Mouse (Mus musculus) C2C12 (cell line): Measurements from ENCODE around the gene Sppl2c.

Source experiments
- CTCF ChIP-seq: IDR thresholded peaks from one replicate; pipeline ENCODE4 v1.5.1; 2011; ENCODE audit not compliant: control insufficient read depth, insufficient read depth, insufficient read length
- MYOG ChIP-seq: IDR thresholded peaks from one replicate; pipeline ENCODE4 v1.6.1; 2011; ENCODE audit not compliant: control insufficient read depth, insufficient read length; ENCODE audit errors: extremely low read depth

DNA sequence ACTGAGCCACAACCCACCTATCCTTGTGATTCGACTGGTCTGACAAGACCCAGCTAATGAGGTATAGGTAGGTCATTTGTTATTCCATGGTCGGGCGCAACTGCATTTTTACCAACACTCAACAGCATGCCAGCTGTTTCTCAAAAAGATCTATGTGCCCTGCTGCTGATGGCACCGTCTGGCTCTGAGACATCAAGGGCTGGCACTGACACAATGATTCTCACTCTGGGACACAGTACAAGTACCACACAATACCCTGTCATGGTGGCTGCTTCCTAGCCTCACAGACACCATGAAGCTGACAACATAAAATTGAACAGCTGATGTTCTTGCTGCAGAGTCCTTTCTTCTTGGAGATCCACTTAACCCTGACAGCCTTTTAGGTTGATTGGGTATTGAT is 34.2 kb downstream of the Sppl2c start:
- TF ChIP-seq CTCF: no peak
- TF ChIP-seq MYOG: no peak
